Mouse (Mus musculus): ENCODE data around the gene Smad5.

Gene Smad5

DNA sequence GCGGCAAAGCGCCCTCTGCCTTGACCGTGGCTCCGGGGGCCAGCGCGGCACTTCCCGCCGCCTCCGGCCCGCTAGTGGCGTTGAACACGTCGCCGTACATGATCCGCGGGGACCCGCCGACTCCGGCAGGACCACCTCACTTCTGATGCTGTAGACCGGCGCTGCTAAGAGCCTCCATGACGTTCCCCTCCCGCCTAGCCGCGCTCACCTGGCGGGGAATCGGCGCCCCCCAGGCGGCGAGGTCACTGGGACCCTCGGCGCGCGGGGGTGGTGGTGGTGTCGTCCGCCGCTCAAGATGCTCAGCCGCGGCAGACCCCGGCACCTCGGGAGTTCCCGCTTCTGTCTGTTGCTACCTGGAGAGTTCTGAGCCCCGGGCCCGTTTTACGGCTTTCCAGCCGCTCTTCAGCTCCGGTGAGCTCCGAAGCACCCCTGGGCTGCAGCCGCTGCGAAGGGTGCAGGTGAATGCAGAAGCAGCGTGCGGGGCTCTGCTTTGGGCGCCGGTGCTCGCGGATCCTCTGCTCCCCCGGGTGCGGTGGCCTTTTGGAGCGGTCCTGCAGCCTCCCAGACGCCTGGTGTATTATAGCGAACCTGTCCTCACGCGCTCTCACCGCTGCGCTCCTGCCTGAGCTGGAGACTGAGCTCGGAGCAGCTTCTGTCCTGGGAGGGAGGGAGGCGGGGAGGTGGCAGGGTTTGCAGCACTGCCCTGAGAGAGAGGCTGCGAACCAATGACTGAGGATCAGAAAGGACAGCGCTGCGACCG lies 50.6 kb downstream of the Smad5 start, which contains the start of gene Gm45623:
Gm45623 (minus strand) TSS at position 636 of the 760 bp plus-strand sequence.
- no peak for DNase-seq (ENCODE audit: low spot score)

DNA sequence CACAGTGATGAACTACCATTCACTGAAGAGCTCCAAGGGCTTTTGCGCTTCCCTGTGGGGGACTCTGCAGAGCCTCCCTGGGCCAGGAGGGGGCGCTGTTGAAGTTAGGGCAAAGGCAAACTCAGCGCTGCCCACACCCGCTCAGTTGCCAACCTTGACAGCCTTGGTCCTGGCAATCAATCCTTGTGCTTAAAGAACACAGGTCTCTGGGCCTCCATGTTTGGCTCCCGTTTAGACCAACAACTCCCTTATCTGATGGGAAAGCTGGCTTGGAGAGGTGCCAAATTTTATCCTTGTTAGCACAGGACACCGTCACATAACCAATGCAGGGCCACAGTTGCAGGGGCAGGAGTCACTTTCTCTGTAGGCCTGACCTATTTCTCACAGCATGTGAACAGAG lies 53.1 kb downstream of the Smad5 start:
- DNase-seq (ENCODE audit: low spot score), result no peak

DNA sequence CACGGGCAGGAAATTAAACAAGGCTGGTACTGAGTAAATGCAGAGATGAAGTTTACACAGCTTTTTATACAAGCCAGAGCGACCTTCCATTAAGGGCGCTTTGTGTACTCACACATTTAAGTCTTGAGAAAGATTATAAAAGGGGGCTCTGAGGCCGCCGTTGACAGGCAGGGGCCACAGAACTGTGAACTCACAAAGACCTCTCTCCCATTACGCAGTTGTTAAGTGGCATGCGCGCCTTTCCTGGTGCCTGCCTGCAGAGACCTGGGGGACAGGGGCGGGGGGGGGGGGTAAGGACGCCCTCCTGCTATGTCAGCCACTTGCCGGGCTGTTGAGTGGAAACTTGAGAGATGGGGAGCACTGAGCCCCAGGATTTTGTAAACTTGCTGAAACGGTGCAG lies 54.4 kb downstream of the Smad5 start:
- DNase-seq (ENCODE audit: low spot score), result no peak

DNA sequence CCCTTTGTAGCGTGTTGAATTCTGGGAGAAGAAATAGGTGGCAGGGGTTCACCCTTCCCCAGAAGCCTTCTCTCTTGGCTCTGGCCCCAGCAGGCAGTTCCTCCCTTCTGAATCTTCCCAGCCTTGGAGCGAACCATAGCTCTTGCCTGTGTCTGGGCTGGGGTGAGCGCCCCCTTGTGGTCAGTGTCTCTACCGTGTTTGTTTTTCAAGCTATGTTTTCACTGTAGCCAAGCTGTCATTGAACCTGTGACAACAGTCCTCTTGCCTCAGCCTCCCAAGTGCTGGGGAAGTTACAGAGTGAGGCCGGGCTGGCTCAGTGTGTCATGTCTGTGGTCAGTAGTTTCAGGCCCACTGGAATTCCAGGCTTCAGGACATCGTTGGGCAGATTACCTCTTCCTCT lies 55.7 kb downstream of the Smad5 start:
- DNase-seq (ENCODE audit: low spot score), result peak; percentile 82

DNA sequence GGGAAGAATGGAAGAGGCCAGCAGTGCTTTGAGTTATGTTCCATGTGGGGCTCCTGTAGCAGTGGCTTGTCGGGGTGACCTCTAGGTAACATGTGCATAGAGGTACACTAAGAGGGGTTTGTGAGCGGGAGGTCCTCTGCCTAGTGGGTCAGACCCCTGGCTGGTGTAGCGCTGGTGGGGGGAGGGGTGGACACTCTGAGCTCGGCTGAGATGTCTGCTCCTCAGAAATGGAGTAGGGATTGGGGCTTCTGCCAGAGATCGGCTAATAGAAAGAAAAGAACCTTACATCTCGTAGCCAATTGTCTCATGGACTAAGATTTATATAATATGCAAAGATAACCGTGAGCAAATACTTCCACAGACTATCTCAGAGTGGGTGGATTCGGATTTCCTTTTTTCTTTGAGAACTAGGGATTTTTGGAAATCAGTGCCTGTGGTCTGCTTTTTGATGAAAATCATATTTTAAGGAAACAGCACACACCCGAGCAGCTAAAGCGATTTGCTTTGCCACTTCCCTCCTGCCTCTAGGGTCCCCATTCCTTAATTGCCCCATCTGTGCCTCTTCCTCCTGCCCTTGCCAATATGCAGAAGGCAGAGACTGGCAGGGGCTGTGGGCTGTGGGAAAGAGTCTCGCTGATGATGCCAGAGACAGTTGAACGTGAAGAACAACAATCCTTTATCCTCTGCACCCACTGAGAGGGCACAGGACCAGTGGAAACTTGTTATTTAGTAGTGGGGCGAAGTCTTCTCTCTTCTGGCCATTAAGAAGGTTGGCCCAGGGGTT lies 59.8 kb downstream of the Smad5 start:
- DNase-seq (ENCODE audit: low spot score), result no peak

DNA sequence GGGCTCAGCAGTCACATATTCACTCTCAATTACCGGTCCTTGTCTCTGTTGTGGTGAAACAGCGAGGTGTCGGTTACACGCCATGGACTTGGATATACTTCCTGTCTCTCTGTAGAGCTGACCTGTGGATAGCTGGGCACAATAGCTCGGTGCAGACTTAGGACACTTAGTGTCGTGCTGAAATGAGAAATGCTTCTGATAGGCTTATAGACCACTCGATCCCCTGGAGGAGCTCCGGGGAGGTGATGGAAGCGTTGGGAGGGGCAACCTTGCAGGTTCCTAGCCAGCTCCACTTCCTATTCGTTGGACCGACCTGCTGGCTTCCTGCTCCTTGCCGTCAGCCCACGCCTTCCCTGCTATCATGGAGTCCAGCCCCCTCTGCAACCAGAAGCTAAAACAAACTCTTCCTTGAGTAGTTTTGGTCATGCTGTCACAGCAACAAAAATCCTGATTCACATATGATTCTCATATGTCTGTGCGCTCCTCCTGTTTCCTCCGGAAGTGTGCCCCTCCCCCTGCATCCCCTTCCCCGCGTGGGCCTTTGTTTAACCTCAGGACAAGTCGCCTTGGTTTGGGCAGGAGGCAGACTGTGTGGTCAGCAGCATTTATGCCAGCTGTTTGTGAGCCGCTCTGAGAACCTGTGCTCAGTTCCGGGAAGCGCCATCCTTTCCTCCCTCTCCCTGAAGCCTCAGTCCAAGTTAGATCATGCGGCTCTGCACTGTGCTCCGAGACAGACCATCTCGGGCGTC lies 62.6 kb downstream of the Smad5 start:
- DNase-seq (ENCODE audit: low spot score), result no peak

DNA sequence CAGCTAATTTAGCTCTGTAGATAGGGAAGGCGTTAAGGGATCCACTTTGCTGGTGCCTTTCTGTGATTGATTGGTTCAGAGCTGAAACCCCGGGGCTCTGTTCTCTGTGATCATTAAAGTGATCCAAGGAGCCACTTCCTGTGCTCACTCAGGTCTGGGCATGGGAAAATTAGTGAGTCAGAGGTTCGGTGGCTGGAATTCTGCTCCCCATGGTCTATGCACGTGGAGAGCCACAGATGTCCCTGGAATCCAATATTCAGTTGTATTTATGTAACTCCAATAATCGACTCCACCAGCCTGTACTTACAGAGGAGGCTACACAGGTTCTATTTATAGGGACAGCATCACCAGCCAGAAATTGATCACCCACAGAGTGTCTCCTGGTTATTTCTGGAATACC lies 63.4 kb downstream of the Smad5 start:
- DNase-seq (ENCODE audit: low spot score), result no peak

DNA sequence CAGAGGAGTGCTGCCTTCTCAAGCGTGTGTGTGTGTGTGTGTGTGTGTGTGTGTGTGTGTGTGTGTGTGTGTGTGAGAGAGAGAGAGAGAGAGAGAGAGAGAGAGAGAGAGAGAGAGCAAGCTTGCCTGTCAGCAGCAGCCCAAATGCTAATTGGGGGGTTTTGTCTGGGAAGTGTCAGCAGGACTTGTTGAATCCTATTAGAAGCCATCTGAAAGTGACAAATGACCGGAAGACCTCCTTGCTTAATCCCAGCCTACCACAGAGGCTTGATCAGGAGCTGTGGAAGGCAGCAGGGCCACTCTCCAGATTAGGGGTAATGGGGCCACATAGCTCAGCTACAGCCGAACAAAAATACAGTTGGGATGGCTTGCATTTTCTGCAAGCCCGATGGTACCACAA lies 66.6 kb downstream of the Smad5 start:
- DNase-seq (ENCODE audit: low spot score), result no peak

DNA sequence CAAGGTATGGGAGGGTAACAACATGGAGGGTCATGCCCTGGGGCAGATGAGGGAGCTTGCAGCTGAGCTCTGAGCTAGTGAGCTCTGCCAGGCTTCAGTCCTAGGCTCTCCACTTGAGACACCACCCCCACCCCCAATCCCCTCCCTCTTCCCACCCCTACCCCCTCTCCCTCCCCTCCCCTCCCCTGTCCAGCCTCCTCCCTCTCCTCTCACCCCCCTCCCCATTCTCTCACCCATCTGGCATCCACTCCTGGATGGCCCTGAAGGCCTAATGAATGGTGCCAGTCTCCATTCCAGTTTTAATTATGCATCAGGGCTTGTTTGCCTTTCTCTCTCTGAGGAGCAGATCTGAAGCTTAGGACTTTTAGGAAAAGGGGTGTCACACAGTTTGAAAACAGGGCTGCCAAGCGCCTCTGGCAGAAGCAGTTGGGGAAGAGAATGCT lies 67.3 kb downstream of the Smad5 start:
- DNase-seq (ENCODE audit: low spot score), result no peak

DNA sequence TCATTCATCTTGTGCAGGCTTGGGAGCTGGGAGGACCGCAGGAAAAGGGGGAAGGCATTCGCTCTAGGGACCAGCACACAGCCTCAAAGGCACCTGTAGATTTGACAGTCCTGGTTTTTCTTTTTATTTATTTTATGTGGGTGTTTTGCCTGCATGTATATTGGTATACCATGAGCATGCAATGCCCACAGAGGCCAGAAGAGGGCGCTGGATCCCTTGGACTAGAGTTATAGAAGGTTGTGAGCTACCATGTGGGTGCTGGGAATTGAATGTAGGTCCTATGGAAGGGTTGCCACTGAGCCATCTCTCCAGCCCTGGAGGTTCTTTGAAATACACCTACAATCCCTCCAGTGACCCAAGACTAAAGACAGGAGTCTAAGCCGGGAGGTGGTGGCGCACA lies 68.0 kb downstream of the Smad5 start:
- no peak for DNase-seq (ENCODE audit: low spot score)

DNA sequence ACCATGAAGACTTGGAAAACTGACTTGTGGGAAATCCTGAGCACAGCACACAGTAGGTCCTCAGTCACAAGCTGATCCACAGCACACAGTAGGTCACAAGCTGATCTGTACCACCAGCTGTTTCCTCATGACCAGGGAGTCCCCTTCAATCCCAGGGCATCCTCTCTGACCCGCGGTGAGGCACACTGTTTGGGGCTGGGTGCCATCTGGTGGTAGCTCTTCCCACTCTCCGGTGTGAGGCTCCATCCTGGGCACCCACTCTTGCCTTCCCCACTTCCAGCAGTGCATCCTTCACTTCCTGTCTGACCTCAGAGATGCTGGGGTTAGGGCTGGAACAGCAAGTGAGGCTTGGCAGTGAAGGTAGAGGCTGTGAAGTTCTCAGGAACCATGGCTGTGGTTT lies 69.8 kb downstream of the Smad5 start:
- DNase-seq (ENCODE audit: low spot score), result no peak

DNA sequence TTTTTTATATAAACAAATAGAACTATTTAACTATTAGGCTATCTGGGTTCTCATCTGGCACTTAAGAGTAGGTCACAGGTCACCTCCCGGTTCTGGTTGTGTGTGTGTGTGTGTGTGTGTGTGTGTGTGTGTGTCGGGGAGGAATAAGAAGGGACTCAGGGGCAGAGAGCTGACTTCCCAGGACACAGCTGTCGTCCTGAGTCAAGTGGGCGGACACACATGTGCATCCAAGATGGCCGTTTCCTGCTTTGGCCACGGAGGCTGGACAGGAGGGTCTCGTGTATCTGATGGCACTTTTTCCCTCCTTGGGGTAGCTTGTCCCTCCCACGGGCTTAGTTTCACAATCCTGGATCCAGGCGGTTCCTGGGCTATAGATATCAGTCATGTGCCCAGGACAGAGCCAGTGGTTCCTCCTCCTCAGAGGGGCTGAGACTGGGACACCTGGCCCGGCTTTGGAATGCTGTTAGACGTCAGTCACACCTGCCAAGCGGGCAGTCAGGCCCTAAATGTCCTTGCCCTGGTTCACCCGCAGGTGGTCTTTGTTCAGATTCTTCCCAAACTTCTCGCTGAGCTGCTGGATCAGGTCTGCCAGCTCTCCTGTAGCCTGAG lies 70.6 kb downstream of the Smad5 start:
- DNase-seq (ENCODE audit: low spot score), result no peak

DNA sequence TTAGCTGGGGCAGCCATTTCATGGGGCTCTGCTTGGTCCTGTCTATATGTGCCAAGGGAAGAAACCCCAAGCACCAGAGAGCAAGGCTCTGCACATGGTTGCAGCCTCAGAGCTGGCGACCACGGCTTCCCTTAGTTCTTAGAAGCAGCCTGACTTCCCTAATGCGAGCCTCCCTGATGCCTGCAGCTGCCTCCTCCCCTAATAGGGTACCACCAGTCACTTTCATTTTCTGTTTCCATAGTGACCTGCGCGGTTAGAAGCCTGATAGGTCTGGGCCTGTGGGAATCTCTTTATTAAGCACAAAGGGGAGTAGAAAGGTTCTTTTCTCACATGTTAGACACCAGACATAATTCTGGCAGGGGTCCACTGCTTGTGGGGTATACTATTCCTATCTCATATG lies 71.5 kb downstream of the Smad5 start:
- DNase-seq (ENCODE audit: low spot score), result no peak

DNA sequence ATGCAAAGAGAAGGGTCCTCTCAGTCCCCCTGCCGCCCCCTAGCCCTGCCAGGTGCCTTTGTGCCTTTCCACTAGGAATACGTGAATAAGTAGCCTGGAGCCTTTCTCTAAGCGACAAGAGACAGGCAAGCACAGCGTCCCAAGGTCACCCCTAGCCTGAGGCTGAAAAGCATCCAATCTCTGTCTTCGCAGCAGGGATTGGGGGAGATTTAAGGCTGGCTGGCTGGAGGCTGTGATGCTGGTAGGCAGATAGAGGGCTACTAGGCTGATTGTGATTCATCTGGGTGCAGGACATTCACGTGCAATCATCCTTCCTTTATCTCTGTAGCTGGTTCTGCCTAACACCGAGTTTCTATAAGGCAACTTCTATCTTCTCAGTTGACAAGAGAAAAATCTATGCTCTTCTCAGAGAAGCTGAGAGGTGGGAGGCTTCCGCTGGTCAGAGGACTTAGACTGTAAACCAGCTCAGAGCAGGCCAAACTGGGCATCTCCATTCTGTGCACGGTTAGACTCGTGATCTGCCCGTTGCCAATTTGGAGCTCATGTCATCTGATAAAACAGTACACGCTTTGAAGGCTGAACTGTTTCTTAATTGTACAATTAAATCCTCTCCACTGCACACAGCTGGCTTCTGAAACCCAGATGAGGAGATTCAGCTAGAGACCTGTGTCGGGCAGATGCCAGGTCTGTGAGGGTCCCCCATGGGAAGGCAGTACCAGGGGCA lies 78.1 kb downstream of the Smad5 start:
- no peak for DNase-seq (ENCODE audit: low spot score)

DNA sequence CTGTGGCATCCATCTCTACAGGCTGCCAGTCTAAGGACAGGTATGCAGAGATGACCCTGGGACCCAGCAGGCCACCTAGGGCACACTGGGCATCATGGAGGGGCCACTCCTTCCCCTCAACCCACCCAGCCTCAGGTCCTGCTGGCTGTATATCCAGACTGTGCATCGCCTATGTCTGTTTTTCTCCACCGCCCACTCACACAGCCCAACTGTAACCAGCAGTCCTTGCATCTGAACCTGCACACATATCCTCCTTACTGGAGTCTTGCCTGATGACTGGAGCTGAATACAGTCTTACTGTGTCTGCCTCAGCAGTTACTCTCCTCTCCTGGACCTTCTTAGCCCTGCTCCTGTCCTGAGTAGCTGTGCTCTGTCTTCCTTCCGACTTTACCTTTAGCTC lies 78.9 kb downstream of the Smad5 start:
- DNase-seq (ENCODE audit: low spot score), result no peak

DNA sequence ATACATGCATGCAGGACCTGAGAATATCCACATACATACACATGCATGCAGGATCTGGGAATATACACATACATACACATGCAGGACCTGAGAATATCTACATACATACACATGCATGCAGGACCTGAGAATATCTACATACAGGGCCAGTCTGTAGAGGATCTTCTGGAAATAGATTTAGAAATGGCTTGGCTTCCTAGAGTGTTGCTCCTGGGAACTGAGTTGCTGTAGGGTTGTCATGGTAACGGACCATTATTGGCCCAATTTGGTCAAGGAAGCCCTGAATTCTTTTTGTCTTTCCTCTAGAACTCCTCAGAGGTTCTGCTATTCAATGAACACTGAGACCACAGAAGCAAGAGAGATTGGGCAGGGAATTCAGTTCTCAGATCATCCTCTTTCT lies 79.8 kb downstream of the Smad5 start:
- DNase-seq (ENCODE audit: low spot score), result peak; percentile 52

DNA sequence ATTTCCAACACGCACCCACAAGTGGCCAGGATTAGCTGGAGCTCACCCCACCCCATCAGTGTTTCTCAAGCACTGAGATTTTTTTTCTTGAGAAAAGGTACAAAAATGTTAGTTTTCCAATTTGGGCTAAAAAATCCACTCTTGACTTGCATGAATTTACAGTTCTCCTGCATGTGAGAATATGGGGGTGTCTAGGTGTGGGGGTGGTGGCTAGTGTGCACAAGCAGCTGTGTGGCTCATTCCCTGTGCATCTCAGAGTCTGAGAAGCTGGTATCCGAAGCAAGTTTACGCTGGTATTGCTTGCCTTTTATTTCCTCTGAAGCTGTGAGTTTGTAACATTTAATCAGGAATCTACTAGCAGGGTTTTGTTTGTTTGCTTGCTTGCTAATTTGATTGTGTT lies 87.9 kb downstream of the Smad5 start:
- DNase-seq (ENCODE audit: low spot score), result no peak

Data from layer of hippocampus, adult 11-12 months (tissue).